Mouse (Mus musculus): ENCODE data around the gene Lamtor5.

The Lamtor5 gene

DNA sequence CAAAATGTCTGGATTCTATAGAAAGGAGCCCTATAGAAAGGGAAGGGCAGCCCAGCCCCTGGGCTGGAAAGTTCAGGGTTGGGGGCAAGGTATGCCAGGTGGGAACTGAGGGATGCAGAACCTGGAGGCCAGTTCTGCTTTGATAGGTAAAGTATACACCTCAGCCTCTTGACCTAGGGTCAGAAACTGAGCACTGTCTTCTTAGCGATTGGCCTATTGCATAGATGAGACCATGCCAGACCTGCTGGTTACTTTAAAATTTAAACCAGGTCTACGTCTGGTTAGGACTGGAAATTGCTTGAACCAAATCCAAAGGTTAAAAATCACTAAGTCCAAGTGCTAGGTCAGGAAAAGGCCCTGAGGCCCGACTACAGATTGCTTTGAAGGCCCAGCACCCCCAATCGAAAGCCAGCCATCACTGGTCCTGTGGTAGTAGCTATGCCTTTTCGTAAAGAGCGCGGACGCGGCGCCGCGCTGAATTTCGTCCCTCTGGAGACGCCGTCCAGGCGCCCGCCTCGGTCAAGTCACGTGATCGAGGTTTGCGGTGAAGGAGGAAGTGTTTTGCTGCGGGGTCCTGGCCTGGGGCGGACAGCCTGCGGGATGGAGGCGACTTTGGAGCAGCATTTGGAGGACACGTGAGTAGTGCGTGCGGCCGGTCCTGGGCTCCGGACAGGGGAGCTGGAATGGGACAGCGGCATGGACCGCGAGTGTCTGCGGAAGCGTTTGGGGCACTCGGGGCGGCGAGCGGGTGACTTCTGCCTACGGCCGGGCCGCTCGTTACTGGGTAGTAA lies at the start of gene Lamtor5:
Gene Lamtor5 (plus strand): TSS at position 380 of the 791 bp plus-strand sequence.
- DNase-seq (ENCODE audit: low spot score): peak; percentile 93

DNA sequence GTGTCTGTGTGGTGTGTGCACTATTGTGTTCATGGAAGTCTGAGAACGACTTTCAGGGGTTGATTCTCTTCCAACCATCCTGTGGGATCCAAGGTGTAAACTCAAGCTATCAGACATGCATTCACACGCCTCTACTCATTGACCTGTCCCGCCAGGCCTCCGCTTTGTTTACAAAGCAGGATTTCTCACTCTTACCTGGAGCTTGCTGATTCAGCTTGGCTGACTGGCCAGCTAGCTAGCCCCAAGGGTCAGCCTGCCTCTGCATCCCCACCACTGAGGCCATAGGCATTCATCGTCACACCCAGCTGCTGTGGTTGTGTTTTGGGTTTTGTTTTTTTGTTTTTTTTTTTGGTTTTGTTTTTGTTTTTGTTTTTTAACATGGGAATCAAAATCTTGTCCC lies 49.4 kb upstream of the Lamtor5 start:
- no peak for DNase-seq (ENCODE audit: low spot score)

DNA sequence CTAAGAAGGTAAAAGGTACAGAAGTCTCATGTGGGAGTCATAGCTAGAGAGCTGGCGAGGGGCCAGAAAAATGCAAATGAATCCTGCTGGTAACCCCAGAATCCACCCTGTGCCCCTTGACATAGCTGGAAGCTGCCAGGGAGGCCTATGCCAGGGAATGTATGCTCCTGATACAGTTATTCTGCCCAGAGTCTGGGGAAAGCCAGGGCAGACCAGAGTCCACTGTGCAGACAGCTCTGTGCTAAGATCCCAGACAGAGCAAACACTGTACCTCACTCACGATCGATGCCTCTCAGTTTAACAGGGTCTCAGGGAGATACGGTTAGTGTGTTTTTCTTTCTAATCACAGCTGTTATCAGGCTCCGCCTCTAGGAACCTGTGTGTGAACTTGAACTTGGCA lies 48.8 kb upstream of the Lamtor5 start:
- no peak for DNase-seq (ENCODE audit: low spot score)

DNA sequence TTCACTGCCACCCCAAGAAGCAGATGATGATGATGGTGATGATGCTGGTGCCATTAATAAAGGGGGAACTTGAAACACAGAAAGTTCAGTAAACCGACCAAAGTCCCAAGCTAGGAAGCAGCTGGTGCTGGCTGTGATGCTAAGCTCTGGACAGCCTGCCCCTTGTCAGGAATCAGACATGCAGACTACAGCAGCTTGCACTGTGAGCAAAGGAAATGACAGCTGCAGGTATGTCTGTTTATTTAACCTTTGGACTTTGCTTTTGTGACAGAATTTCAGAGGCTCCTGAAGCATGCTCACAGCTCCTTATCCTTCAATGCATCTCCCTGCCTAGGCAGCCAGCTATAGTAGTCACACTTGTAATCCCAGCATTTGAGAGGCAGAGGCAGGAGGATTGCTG lies 48.1 kb upstream of the Lamtor5 start, which contains the start of gene A630076J17Rik:
Gene A630076J17Rik (plus strand): TSS at position 88 of the 400 bp plus-strand sequence.
- DNase-seq (ENCODE audit: low spot score): no peak

DNA sequence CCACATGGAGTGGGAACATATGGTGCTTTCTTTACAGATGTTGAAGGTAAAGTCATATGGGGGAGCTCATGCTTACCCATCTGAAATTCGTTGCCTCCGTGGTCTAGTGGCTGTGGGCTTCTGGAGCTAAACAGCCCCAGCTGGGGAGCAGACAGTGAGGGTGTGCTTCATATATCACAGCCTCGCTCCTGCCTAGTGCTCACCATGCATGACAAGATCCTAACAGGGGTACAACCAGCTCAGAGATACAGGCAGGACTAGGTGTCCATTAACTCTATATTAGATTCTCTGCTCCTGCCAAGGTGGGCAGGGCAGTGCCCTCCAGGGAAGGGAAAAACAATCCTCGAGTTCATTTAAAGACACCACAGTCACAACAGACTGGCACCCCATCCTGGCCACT lies 47.5 kb upstream of the Lamtor5 start:
- no peak for DNase-seq (ENCODE audit: low spot score)

DNA sequence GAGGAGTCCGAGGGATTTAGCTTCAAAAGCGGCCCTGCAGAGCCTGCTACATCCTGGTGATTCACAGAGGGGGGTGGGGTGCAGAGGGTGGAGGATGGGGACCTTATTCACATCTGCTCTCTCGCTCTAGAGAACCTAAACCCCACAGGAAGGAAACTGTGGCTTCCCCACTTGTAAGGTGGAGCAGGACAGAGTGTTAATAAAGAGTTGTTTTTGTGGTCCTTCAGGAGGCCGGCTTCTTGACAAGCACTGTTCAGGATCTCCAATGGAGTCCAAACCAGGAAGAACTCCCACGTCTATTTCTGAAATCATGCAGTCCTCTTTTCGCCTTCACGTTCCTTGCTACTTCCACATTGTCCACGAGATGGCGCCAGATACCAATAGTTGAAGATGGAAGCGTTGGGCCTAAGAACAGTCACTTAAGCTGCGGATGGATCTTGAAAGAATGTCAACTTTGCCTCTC lies 45.3 kb upstream of the Lamtor5 start:
- DNase-seq (ENCODE audit: low spot score): peak; percentile 92

DNA sequence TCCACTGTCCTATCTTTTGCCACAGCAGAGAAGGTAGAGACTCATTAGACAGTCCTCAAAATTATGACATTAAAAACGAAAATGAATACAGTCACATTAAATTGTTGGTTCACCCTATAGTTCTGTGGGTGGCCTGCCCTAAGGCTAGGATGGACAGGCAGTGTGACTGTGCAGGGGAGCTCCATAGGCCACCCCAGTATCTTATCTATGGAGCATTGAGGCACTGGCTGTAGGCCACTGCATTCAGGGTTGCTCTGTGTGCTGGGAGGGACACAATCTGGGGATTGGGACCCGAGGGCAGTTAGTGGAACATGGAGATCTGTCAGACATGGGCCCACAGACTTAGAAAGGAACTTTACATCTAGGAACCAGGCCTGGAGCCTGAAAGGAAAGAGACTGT lies 44.7 kb upstream of the Lamtor5 start:
- DNase-seq (ENCODE audit: low spot score): no peak

DNA sequence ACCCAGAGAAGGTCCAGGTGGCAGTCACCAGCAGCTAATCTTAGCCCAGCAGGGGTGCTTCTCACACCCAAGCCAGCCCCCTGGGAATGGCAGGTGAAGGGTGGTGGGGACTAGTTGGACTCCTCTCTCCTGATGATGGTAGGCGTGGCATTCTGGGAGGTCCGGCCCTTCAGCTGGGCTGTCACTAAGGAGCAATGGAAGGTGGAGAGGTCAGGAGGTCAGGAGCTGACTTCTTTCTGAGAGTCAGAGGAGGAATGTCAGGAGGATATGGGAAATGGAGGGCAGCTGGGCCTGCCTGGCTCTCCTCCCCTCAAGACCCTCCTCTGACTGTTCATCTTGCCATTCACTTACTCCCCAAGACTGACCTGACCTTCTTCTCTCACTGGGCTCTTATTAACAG lies 40.6 kb upstream of the Lamtor5 start:
- no peak for DNase-seq (ENCODE audit: low spot score)

DNA sequence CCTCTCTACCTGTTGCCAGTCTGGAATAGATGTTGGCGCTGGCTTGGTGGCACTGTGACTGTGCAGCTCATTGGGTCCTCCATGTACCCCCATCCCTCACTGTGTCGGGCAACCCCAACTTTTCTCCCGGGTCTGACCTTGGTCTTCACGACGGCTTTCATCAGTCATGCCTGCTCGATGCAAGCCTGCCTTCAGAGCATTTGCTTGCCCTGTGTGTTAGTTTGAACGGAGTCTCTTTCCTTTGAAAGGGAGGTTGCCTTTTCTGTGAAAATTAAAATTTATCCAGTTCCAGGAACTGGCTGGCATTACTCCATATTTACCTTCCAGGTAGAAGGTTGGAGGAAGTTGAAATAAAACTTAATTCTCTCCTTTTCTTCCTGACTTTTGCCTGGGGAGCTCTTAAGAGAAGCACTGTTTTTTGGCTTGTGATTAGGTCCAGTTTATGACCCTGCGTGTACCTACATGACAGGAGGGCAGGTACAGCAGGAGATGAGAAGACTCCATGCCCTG lies 40.1 kb upstream of the Lamtor5 start:
- no peak for DNase-seq (ENCODE audit: low spot score)

DNA sequence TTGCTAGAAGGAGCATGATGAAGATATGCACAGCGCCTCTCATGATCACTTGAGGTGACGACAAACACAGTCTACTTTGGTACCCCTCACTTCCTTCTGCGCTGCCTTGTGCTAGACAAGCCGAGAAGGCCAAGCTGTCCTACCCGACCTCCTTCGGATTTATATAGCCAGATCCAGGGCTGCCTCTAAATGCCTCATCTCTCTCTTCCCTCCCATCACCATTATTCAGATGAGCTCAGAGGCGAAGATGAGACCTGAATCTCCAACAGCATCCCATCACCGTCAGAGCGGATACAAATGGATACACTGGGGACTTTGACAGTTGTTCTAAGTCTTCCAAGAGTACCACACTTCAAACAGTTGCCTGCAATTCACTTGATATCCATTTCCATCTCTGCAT lies 39.1 kb upstream of the Lamtor5 start, which contains the start of gene Prok1:
Gene Prok1 (minus strand): TSS at position 101 of the 400 bp plus-strand sequence.
- DNase-seq (ENCODE audit: low spot score): no peak

DNA sequence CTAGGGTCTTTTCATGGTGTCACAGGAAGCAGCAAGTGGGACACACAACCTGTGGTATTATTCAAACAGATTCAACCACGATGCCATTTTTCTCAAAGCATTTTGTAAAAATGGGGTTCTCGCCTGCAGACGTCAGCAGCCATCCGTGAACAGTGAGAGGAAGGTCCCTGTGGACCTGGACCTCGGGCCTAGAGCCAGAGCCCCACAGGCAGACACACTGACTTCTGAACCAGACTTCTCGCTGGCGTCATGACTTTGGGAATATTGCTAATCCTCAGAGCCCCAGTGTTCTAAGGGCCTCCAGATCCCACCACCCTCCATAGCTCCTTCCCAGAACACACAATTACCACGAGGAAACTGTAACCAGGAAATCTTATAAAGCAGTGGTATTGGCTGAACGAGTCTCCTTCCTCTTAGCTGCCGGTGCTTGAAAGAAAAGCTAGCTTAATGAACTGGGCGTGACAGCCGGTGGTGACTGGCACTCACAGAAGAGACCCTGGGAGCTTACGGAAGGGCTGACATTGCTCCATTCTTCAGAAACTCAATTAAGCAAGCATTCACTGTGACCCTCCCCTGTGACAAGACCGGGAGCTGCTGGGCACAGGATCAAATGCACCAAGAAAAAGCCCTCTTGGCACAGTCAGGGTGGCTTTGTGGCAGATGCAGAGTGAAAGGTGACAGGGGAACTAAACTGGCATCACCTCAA lies 37.1 kb upstream of the Lamtor5 start:
- peak; percentile 26 for DNase-seq (ENCODE audit: low spot score)

DNA sequence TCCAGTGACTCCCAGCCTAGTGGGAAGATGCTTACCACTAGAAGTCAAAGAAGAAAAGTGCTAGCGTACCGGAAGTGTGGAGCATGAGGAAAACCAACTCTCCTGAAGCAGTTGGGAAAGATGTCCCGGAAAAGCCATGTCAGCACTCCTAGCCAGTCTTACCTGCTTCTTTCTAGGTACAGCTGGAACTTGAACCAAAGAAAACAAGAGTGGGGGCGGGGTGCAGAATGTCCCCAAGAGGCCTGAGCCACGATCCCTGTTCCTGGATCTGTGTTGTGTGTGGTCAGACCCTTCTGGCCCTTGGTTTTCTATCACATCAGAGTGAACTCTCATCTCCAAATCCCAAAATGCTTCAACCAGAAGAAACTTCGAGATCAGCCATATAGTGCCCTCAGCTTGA lies 31.8 kb upstream of the Lamtor5 start:
- DNase-seq (ENCODE audit: low spot score): no peak

DNA sequence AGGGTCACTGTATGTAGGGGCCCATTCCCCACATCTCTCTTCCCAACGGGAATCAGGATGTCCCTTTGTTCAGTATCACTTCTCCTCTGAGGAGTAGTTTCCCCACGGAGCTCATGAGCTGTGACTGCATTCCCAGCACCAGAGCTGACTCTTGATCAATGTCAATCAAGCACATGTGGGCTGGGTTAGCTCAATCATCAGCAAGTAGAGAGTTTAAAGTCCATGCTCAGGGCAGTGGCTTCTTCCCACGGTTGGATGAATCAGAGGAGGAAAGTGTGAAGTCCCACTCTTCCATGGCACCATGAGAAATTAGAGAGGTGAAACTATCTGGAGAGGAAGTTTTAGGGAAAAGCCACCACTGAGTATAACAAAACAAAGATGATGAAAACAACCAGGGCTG lies 29.6 kb upstream of the Lamtor5 start:
- no peak for DNase-seq (ENCODE audit: low spot score)

DNA sequence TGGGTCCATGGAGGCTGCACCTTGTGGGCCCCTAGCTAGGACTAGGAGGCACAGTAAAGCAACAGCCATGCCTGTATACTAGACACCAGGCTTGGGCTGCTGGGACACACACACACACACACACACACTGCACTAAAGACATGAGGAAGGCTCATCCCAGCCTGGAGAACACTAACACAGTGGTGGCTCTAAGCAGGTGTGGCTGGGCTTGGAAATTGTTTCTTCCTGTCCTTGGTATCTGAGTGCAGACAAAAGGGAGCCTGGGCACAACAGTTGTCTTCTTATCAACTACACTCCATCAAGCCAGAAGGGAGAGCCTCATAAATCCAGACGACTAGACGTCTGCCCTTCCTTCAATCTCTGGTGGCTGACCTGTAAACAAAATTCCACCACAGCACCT lies 28.3 kb upstream of the Lamtor5 start:
- DNase-seq (ENCODE audit: low spot score): no peak

DNA sequence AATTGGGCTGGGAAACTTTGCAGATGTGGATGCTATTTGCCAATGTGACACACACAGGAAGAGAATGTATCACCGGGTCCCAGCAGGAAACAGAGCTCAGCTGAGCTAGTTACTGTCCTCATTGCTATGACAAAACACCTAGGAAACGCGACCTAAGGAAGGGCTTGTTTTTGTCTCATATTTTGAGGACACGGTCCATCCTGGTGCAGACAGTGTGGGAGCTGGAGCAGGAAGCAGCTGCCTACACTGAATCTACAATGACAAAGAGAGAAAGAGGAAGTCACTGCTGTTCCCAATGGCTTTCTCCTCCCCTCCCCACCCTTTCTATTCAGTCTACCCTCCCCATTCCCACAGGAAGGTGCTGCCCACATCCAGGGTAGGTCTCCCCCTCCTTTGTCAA lies 26.6 kb upstream of the Lamtor5 start:
- no peak for DNase-seq (ENCODE audit: low spot score)

DNA sequence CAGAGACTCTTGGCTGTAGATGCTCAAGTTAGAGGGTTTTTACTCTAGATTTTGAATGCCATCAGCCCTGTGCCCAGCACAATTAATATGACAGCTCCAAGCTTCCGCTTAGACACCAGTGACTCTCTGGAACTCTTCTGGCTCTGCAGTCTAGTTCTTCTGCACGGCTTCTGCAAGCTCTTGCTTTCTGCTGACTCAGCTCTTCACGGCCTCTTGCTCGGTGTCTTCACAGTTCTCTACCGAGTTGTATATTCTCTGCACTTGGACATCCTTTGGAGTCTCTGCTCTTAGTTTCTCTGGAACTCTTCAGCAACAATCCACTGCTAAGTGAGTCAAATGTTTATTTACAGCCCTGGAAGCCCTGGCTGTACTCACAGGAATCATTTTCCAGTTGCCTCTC lies 24.7 kb upstream of the Lamtor5 start:
- DNase-seq (ENCODE audit: low spot score): no peak

DNA sequence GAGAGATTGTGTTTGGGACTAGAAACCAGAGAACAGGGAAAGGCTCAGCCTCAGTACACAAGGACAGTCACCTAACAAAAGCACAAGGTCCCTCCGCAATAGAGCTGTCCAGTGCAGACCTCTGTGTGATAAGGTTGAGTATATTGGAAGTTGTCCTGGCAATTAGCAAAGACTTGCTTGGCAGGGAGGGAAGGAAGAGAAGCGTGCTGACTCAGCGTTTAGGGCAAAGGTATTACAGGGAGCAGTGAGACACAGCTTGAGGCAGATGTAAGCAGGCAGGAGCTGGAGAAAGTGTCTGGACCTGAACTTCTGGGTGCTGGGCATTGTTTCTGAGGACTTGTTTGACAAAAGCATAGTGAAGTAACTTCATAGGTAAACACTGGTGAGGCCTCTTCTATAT lies 22.7 kb upstream of the Lamtor5 start:
- DNase-seq (ENCODE audit: low spot score): no peak

DNA sequence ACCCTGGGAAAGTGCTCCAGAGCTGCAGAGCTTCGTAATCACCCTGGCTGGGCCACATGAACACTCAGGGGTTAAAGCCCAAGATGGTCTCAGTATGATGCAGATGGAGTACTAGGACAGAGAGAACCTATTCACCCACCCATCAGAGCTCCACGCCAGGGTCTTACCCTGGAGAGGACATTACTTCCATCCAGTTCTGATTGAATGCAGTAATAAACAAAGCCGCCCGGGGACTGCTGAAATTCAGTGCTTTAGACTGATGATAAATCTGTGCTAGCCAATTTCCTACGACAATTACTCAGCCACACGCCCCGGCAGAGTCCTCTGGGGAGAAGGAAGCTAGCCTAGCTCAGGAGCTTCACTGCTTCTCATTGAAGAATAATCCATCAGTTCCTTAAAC lies 21.9 kb upstream of the Lamtor5 start:
- no peak for DNase-seq (ENCODE audit: low spot score)

DNA sequence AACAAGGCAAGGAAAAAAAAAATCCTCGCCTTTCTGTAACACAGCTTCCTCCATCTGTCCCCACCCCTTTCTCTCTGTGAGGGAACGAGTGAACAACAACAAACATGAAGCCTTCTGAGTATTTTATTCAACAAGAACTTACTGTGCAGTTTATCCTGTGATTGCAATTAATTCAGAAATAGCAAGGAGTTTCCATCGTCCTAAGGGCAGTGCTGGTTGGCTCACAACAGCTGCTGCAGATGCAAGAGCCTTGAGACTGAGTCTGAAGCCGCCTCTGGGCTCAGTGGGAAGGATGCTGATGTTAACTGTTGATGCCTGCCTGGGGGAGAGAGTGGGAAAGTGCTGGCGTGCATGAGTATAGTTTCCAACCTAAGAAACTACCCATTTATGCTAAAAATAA lies 20.7 kb upstream of the Lamtor5 start:
- DNase-seq (ENCODE audit: low spot score): no peak

DNA sequence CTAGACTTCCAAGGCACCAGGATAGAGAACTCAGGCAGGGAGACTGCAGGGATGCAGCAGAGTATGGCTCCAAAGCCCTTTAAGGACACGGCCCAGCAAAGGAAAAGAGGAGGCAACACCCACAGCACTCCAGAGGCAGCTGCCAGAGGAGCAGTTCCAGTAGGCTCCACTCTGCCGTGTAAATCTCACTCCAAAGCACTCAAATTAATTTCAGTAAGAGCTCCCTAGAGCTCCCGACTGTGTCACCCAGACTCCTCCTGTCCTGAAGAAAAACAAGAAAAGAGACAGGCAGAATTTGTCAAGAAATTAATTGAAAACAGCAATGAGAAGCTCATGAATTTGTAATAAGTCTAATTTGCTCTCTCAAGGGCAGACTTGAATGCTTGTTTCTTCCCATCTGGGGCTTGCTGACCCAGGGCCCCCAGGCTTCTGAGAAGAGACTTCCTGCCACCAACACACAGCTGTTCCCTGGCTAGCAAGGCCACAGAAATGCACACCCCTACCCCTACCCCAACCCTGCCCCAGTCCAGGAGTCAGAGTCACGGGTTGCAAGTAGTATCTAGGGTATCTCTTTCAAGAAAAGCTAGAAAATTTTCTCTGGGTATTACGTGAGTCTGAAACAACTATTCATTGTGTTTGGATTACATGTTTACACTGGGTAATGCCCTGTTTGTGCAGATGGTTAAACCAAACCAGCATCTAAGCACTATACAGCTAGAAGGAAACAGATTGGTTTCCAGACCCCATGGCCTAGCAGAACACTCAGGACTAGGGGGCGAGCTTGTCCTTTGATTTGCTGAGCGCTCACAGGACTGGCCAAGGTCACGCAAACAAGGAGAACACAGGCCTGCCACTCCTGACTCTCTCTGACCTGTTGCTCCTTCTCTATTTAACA lies 17.5 kb upstream of the Lamtor5 start:
- DNase-seq (ENCODE audit: low spot score): peak; percentile 25

DNA sequence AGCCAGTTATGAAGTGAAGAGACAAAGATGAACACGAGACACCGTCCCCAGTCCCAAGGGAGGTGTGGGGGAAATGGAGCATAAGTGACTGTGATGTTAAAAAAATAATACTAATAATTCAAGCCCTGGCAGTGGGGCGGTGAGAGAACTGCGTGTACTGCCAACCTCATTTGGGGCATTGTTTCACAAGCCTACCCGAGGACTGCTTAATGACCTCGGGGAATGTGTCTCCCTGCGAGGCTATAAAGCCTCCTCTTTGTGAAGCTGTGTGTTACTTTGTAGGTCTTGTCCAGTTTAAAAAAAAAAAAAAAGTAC lies 16.9 kb upstream of the Lamtor5 start:
- DNase-seq (ENCODE audit: low spot score): peak; percentile 55

DNA sequence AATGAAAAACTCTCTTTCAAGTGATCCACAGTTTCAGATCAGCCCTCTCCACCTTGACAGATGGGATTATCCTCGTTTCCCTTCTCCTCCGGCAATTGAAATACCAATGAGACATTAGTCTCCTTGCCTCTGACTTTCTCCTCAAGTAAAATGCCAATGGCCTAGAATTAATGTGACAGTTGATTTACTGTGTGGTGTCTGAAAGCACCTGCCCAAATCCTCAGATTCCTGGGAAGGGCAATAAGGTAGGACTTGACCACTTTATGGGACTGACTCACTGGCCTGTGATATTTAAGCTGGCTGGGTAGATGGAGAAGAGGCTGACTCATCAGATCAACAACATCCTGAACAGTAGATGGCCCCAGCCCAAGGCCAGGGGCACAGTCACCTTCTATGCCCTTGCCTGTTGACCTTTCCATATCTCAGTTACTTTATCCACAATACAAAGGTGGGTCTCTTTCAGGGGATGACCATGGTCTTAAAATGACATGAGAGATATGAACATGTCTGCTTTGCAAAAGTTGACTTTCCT lies 11.8 kb upstream of the Lamtor5 start:
- DNase-seq (ENCODE audit: low spot score): no peak

All from retina, embryonic 14.5 days (tissue).